Mouse (Mus musculus) neutrophil, adult 5-6 weeks (primary cell): ENCODE results near the gene Mdm2. TPM values are rescaled to one million over a fixed set of nuclear protein-coding genes. Genes with fewer than 3 reads are reported as not detected.
"Not testable (repeated sequence)": the region's sequence is repeated elsewhere in the genome, so short reads cannot be mapped to it uniquely, and the experiment has no call there.

ENCODE experiments used
- ATAC-seq: fragments of 151-379, 151-347 bp; 2 replicates; pipeline ENCODE4 v1.8.0; 2017; ENCODE audit warnings: mild to moderate bottlenecking, moderate TSS enrichment; ENCODE audit not compliant: insufficient number of reproducible peaks, poor library complexity, low FRiP score, severe bottlenecking; ENCODE audit errors: extremely low read depth
- total RNA-seq: library from RNA; stranded (forward); fragments of 200-1000 nt; gene quantifications from 2 replicates; pipeline ENCODE4 v1.2.3, GENCODE M21; 2017

The Mdm2 gene
- total RNA-seq, 1 experiment from 2014 or later, result 173 TPM

DNA sequence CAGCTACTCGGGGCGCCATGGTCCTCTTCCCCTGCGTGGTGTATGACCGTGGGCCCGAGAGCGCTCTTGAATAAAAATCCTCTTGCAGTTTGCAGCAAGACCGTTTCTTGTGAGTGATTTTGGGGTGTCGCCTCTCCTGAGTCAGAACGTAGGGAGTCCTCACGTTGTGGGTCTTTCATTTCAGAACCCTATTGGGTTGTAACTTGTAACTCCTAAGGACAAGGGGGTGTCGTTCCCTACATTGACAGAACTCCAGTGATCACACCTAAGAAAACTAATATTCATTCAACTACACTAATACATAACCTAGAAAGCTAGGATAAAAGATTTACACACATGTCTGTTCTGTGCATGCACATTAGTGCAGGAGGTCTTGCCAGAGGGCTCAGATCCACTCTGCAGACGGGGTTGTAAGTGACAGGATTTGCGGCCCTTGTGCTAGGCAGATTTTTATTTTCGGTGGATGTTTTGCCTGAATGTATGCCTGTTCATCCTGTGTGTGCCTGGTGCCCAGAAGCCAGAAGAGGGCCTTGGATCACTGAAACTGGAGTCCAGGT lies 39.3 kb upstream of the Mdm2 start:
- ATAC-seq, result no peak

DNA sequence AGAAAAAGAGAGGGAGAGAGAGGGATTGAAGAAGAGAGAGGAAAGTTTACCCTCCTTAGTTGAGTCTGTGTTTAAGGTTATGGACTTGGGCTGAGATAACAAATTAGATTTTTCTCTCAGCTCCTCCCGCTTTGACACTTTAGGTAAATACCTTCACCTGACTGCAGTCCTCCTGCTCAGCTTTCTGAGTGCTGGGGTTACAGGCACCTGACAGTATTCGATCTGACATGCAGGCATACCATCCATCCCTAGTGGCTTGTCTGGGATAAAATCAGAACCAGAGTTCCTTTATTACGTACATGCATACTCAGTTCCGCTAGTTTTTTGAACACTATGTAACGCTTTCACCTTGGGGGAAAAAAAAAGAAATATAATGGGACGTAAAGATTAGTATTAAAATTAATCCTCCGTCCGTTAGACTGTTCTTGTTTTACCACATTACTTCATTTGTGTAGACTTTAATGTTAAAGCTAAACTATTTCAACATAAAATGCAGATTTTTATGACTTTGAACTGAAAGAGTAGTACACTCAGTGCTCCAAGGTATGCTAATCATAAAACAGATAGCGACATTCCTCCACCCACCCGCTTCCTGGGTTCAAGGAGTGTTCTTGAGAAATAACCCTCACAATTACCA lies 38.6 kb upstream of the Mdm2 start:
- no peak for ATAC-seq

DNA sequence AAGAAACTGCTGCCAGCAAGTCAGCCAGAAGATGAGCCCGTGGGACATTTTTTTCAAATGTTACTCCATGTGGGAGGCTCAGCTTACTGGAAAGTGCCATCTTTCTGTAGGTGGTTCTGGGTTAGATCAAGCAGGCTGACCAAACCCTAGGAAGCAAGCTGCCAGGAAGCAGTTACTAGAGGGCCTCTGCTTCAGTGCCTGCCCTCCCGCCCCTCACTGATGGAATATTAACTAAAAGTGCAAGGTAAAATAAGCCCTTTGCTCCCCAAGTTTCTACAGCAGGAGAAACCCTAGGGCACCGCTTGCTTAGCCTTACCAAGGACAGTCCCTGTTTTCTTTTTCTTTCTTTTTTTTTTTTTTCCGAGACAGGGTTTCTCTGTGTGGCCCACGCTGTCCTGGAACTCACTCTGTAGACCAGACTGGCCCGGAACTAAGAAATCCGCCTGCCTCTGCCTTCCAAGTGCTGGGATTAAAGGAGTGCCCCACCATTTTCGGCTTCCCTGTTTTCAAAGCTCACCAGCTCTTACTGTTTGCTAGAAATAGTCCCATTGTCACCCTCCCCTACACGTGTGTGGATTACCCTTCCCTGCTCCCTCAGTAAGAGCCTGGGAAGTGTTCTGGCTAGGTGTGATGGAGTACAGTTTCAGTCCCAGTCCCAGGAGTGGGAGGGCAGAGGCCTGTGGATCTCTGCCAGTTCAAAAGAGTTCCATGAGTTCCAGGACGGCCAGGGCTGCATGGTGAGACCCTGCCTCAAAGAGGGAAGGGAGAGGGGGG lies 37.9 kb upstream of the Mdm2 start:
- ATAC-seq, result no peak

DNA sequence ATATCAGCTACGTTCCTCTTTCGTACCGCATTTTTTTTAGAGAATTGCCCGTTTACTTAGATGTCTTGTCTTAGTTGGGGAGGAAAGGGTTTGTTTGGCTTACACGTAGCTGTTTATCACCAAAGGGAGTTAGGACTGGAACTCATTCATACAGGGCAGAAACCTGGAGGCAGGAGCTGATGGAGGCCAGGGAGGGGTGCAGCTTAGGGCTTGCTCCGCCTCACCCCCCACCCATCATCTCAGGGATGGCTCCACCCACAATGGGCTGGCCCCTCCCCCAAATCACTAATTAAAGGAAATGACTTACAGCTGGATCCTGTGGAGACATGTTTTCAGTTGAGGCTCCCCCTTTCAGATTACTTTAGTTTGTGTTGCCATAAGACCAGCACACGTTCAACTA lies 37.2 kb upstream of the Mdm2 start:
- ATAC-seq, result no peak

DNA sequence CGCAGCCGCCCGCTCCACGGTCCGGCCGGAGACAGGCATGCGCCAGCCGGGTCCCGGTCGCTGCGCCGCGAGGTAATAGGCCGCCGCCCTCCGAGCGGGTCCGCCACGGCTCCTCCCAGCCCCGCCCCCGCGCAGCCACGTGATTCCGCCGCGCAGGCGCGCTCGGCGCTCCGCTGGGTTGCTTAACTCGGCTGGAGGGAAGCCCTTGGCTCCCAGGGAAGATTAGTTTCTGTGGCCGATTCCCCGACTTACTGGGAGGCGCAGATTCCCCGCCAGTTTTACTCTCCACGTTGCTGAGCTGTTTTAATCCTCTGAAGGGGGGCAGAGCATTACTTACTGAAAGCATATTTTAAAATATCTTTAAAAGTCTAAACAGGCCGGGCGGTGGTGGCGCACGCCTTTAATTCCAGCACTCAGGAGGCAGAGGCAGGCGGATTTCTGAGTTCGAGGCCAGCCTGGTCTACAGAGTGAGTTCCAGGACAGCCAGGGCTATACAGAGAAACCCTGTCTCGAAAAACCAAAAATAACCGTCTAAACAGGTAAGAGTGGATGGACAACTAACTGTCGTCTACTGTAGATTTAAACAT lies 35.8 kb upstream of the Mdm2 start, which contains the start of gene Slc35e3:
Gene Slc35e3 (minus strand): TSS at position 69 of the 587 bp plus-strand sequence.
- ATAC-seq, result peak; percentile 76

DNA sequence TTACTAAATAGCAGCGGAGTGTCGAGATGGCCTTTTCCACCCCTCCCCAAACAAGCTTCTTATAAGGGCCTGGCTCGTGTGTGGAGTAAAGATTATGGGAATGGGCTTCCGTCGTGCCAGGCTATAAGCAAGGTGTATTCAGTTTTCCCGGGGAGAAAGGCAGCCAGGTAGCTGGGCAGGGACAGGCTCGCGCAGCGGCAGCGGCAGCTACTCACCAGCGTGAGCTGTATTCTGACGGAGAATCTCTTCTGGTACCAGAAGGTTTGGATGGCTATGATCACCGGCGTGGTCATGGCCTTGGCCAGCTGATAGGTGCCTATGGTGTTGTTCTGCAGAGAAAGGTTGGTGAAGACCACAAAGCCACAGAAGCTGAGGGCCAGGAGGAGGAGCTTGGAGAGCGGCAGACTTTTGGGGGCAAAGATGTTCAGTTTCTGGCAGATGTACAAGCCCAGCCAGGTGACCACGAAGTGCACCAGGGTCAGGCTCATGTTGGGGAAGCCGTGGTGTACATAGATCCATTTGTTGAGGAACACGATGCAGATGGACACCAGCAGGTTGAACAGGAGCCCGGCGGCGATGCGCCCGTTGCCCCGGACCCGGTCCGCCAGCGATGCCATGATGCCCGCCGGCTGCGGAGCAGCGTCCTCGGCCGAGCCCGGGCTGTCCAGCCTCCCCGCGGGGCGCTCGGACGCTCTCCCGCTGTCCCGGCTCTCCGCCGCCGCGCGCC lies 35.2 kb upstream of the Mdm2 start:
- peak; percentile 27 for ATAC-seq

DNA sequence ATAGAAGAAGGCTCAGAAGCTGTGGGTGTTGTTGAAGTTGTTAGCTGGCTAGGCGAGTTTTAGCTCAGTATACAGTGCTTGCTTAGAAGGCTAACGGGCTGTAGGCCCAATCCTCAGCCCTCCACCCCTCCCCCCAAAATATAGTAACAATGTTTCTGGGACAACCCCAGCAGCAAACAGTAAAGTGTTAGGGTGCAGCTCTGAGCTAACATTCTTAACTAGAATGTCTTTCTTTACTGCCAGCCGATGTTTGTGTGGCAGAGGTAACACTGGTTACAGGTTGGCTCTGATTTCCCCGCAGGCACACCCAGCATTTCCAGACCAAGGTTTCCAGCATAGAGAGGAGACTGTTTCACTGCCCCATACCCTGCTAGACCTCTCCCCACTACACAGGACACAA lies 33.4 kb upstream of the Mdm2 start:
- ATAC-seq, result no peak

DNA sequence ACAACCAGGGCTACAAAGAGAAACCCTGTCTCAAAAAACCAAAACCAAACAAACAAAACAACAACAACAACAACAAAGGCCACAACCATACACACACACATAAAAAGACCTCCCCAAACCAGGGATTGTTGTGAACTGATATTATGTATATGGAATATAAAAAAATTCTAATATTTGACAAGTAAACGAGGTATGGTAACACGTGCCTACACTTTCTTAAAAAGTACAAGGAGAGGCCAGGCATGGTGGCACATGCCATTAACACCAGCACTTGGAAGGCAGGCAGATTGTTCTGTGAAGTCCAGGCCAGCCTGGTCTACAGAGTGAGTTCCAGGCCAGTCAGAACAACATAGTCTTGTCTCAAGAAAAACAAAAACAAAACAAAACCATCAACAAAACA lies 32.6 kb upstream of the Mdm2 start:
- no peak for ATAC-seq

DNA sequence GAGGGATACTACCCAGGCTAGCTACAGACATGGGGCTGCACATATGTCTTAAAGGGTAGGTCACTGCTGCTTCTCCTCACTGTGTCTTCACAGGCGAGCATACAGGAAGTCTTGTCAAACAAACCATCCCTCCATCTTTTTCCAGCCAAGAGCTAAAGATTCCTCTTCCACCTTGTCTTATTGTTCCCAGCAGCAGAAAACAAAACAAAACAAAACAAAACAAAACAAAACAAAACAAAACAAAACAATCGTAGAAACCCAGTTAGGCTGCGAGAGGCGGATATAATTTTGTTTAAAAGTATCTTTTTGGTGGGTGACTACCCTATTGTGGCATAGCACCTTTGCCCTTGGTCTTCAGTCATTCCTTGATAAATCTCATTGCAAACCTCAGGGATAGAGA lies 32.1 kb upstream of the Mdm2 start:
- no peak for ATAC-seq

DNA sequence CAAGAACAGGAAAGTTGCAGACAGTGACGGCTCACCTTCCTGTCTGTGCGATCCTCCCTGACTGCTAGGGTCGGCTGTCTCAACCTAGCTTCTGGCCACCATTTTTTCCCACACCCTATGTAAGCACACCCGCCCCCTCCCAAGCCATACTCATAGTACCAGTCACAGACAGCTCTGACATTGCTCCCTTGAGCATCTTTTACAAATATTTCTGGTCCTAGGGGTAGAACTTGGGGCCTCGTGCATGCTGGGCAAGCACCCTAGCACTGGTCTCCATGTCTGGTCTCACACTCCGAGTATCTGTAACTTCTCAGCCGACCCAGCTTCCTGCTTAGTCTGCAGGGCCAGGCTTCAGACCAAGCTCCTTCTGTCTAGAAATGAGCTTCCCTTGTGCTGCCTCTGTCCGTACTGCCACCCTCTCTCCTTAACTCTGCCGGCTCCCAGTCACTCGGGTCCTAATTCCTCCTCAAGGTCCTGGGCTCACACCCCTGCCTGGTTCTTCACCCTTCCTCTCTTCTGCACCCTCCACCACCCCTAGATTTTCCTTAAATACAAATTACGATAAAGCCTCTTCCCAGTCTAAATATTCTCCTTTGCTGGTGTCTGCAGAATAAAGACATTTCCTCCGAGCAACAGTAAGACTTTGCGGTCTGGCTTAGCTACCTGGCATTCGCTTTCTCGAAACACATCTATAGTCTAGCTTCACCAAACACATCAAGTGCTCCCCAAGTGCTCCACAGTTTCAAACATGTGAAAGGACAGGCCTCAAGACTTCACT lies 31.3 kb upstream of the Mdm2 start:
- ATAC-seq, result no peak

DNA sequence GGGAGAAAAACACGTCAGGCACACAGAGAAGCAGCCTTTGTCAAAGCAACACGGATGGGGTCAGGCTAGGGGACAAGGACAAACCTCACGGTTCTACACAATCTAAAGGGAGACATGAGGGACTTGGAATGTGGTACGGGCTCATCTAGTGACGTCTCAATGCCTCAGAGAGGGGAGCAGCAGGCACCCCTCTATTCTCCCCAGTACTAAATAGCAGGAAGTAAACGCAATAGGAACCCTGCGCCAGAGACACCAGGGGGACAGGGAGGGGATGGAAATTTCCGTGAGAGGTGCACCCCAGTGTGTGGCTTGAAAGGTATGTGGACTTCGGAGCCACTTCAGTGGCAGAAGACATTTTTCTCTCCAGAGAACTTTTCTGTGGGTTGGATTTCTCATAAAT lies 30.4 kb upstream of the Mdm2 start:
- no peak for ATAC-seq

DNA sequence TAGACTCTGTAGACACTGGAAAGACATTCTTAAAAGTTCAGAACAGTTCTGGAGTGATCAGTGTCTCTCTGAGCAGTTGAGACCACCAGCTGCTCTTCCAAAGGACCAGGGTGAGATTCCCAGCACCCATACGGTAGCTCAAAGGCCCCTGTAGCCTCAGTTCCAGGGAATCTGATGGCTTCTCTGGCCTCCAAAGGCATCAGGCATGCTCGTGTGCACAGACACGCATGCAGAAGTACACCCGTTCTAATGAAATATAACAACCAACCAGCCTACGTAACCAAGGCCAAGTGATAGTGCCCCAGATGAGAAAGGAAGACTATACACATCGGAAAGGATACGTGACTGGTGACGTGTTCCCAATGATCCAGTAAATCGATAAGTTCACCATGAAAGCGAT lies 29.6 kb upstream of the Mdm2 start:
- ATAC-seq, result no peak

DNA sequence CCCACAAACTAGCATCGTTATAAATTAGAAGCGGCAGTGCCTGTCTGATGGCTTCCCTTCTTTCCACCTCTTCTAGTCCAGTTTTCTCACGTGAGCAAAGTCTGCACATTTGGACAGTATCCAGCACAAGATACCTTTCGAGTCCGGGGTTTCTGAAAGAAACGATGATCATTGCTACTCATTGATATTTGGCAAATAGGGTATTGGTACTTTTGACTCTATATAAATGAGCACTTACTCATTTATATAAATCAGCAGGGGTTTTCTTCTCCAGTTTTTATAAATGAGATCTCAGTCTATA lies 29.0 kb upstream of the Mdm2 start:
- no peak for ATAC-seq

DNA sequence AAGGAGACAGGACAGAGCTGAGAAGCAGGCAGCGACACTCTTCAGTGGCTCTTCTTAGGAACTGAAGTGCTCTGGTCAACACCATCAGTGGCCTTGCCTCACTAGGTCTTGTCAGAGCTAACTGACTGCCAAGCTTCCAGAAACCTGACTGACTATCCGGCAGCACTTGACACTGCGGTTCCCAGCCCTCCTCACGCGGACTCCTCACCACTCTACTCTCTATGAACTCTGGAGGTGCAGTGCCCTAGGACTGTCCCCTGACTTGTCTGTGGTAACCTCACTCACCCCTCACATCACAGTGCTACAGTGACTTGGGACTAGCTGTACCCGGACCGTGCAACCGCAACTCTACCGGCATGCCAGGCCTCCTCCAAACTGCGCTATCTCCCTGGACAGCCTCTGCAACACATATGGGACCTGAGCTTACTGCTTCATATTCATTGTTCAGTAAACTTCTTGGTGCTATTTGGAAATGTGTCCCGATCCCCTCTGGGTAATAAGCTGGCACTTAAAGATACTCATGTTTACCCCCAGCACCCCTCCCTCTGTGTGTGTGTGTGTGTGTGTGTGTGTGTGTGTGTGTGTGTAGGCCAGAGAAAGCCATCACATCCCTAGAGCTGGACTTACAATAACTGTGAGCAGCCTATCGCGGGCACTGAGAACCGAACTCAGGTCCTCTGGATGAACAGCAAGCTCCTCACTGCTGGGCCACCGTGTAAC lies 28.5 kb upstream of the Mdm2 start:
- ATAC-seq, result no peak

DNA sequence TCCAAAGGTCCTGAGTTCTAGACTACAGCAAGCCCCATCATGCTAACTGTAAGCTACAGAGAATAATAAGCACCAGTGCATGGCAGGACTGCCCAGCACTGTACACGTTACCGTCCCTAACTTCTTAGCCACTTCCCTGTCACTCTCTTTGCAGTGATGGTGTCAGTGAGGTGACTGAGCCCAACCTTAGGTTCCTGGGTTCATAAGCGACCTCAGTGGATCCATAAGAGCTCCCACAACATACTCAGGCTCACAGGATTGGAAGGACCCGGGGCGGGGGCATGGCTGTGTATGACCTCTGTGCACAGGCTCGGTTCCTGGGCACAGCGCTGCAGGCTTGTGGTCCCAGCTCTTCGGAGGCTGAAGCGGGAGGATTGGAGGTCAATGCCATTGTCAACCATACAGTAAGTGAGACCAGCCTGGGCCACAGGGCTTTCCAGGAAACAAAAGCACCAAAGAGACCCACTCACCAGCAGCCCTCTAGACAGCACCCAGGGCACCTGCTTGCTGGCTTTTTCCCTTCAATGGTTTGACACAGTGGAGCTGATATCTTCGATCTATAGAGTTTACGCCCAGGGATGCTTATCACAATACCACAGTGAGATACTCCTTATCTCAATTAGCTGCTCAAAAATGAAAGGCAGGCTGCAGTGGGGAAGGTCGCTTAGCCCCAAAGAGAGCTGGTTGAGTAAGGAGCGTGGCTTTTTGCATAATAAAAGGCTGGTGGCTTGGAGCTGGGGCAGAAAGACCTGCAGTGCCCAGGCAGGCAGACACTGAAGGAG lies 27.8 kb upstream of the Mdm2 start:
- no peak for ATAC-seq

DNA sequence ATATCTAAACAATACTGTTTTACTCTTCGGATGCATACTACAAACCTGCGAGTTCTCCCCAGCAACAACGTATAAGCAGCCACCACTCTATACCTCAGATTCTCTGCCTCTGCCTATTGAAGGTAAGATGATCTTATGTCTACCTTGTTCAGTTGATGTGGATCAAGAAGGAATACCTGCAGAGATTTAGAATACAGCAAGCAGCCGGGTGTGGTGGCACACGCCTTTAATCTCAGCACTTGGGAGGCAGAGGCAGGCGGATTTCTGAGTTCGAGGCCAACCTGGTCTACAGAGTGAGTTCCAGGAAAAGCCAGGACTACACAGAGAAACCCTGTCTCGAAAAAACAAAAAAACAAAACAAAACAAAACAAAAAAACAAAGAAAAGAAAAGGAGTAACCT lies 26.9 kb upstream of the Mdm2 start:
- ATAC-seq, result not testable (repeated sequence)

DNA sequence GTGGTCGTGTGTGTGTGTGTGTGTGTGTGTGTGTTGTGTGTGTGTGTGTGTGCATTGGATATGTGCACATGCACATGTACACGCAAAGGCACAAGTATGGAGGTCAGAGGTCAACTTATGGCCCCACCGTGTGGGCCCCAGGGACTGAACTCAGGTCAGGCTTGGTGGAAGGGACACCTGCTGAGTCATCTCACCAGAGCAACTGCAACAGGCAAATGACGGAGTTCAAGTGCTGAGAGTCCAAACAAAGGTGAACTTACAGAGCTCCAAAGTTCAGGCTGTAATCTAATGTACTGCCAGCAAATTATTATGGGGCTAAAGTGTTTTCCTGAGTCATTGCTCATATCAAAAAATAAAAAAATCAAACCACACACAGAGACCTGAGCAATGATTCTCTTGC lies 26.5 kb upstream of the Mdm2 start:
- no peak for ATAC-seq

DNA sequence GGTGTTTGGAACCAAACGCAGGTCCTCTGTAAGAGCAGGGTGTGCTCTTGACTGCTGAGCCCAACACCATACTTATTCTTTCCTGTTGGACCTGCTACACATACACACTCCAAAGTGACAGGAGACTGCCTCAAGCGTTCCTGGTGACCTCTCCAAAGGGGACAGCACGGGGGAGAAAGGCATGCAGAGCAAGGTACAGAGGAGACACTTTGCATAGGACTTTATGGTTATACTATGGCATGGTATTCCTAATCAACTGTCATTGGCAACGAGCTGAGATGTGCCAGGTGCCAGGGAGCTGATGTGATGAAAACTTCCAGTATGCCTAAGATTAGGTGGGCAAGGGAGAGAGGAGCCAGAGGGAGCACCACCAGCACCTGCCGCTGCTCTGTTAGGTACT lies 26.0 kb upstream of the Mdm2 start:
- no peak for ATAC-seq
